Mouse (Mus musculus): ENCODE data around the gene B830017H08Rik. TPM values are rescaled to one million over a fixed set of nuclear protein-coding genes. Genes with fewer than 3 reads are reported as not detected.
A peak's percentile ranks its signal among the peaks of the same experiment; 100 is the strongest.

The B830017H08Rik gene
- not detected for total RNA-seq (2021)
- long read RNA-seq, experiment 1: 0 reads
- long read RNA-seq, experiment 2: 0 reads

- intact Hi-C loops (cut with DNase I): no loop called here
Measured at GRCm38 (mm10) chr16:17832821-17833220, at the start of gene B830017H08Rik. TSS of gene B830017H08Rik (plus strand) at chr16:17833121.

DNA sequence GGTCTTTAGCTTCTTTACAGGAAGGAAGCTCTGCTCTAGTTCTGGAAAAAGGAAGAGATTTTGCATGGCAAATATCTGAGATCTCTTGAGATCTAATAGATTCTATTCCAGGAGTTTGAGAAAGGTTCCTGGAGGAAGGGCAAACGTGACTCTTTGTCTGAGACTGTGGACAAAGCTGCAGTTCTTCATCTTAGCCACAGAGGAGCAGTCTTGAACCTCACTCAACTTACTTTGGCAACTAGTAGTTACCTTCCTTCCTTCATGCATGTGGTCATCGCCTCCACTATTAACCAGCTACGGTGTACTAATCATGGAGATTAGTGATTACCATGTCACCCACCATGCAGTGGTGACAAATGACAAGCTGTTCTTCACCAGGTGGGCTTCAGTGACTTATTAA is 47.6 kb upstream of the B830017H08Rik start:
- no peak for DNase-seq
- intact Hi-C loops (cut with DNase I): no loop called here

More at GRCm38 (mm10) chr16:17832821-17833220, at the start of gene B830017H08Rik:
- no peak for DNase-seq

- intact Hi-C loops (cut with DNase I): no loop called here
- no peak for DNase-seq
Measured at GRCm38 (mm10) chr16:17792728-17793127, 40.2 kb upstream of the B830017H08Rik start.

GRCm38 (mm10) chr16:17794047-17794446 is 38.9 kb upstream of the B830017H08Rik start:
- no peak for DNase-seq
- intact Hi-C loops (cut with DNase I): no loop called here

DNA sequence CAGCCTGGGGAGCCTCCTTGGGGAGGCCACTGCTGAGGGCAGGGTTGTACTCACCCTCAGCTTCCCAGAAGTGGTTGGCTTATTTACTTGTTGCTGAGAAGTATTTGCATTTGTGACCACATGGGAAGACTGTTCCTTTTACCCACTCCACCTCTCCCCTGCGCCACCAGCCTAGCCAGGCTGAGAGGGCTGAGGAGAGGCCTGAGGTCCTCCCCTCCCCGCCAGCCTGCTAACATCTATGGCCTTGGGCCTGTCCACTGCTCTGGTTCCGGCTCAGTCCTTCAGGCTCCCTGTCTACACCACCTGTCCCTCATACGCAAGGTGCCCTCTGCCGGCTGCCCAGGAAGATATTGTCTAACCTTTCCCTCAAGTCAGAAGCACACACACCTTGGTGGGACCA is 37.3 kb upstream of the B830017H08Rik start:
- no peak for DNase-seq
- intact Hi-C loops (cut with DNase I): no loop called here

GRCm38 (mm10) chr16:17796519-17796918 is 36.4 kb upstream of the B830017H08Rik start:
- intact Hi-C loops (cut with DNase I): no loop called here
- DNase-seq: no peak

GRCm38 (mm10) chr16:17796971-17797811 is 35.7 kb upstream of the B830017H08Rik start, which contains the start of gene Scarf2:
TSS of gene Scarf2 (plus strand) at chr16:17797282.
- DNase-seq: peak; percentile 48 to 58
- intact Hi-C loops (cut with DNase I): no loop called here

DNA sequence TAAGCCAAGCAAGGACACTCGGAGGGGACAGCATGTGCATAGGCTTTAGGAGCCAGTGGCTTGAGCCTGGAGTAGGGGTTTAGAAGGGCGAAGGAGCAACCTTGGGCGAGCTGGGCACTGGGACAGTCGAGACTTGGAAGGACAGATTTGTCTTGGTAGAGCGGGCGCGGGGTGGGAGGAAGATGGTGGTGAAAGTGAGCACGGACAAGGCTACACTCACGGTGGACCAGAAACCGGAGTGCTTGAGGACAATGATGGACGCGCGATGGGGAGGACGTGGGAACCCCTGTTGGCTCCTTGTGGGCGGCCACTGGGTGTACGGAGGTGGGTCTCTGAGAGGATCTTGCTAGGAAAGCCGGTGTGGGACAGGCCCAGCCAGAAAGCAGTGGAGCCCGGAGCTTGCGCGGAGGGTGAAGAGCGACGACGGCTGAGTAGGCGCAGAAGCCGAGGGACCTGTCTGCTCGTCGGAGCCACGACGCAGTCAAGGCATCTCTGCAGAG is 35.1 kb upstream of the B830017H08Rik start:
- peak in 1 of 2 experiments; percentile 40 for DNase-seq
- intact Hi-C loops (cut with DNase I): no loop called here

GRCm38 (mm10) chr16:17798321-17799180 is 34.4 kb upstream of the B830017H08Rik start:
- intact Hi-C loops (cut with DNase I): no loop called here

GRCm38 (mm10) chr16:17799584-17799983 is 33.3 kb upstream of the B830017H08Rik start:
- intact Hi-C loops (cut with DNase I): no loop called here
- DNase-seq: no peak

More at GRCm38 (mm10) chr16:17798321-17799180, 34.4 kb upstream of the B830017H08Rik start:
- peak; percentile 46 to 74 for DNase-seq

DNA sequence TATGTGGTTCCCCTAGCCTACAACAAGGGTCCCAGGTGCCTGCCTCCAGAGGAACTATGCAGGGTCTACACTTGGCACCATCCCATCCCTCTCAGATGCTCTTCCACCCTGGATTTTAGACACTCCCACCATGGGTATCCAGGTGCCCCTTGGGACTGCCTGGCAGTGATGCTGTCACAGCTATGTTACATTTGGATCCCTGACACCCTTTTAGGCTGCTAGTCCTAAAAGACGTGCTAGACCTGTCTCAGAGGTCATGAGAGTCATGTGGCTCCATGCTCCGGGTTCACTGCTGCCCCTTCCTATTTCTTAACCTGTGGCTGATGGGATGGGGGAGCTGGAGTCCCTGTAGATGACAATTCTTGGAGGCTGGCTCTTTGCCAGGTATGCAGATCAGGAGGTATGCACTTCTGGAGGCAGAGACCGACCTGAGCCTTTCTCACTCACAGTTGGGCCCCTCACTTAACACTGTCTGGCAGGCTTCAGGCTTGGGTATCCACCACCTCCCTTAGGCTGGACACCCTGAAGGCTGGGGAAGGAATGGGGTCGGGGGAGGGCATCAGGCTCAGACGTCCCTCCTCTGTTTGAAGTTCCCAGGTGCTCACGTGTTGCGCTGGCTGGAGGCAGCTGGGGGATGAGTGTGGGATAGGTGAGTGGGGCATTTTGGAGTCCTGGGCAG is 31.0 kb upstream of the B830017H08Rik start:
- intact Hi-C loops (cut with DNase I): no loop called here
- DNase-seq: no peak

GRCm38 (mm10) chr16:17802456-17802838 is 30.5 kb upstream of the B830017H08Rik start:
- no peak for DNase-seq
- intact Hi-C loops (cut with DNase I): no loop called here

GRCm38 (mm10) chr16:17802839-17803674 is 29.9 kb upstream of the B830017H08Rik start:
- intact Hi-C loops (cut with DNase I): no loop called here
- DNase-seq: no peak

DNA sequence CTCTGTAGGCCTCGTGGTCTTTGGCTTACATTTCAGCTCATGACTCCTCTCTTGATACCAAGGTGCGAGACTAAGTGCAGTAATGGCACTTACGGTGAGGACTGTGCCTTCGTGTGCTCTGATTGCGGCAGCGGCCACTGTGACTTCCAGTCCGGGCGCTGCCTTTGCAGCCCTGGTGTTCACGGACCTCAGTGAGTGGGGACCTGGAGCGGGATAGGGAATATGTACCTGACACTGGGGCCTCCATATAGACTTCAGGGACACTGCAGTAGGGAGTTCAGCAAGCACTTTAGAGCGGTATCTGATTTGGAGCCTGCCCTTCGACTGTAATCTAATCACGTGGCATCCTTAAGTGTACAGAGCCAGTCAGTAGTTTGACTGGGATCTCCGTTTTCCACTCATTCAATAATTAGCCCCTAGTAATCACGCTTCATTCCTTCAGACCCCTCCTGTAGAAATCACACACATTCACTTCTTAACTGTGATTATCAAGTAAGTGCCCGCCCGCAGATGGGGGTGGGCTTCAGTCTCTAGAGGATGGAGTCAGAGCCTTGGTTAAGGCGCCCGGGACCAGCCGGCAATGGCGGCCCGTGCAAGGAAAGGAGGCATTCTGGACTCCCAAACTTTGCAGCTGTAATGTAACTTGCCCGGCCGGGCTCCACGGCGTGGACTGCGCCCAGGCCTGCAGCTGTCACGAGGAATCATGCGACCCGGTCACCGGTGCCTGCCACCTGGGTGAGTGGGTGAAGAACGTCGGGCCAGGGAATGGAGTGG is 29.1 kb upstream of the B830017H08Rik start:
- no peak for DNase-seq
- intact Hi-C loops (cut with DNase I): no loop called here

DNA sequence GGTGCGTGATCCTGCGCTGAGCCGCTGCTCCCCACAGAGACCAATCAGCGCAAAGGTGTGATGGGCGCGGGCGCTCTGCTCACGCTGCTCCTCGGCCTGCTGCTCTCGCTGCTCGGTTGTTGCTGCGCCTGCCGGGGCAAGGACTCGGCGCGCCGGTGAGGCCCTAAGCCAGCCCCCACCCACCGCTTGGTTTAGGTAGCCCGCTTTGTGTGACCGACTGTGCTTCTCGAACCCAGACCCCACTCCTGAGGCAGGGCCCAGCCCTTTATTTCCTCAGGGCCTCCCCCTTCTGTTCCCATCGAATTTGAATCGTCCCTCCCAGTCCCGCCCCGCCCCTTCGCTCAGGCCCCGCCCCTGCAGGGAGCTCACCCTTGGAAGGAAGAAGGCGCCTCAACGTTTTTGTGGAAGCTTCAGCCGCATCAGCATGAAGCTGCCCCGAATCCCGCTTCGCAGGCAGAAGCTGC is 28.4 kb upstream of the B830017H08Rik start:
- no peak for DNase-seq
- intact Hi-C loops (cut with DNase I): no loop called here

DNA sequence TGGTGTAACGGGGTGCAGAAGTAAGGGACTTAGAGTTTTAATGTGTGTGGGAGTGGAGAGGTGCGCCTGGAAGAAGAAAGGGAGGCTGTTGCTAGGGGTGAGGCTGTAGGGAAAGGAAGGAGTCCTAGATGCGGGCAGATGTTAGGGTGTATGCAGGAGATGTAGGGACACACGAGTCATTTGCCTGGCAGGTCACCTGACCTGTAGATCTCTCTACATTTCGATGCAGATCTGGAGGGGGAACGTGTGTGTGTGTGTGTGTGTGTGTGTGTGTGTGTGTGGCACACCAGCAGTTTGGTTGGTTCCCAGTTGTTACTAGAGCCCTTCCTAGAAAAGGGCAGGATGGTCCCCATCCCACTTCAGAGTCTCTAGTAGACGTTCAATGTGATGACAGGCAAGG is 27.9 kb upstream of the B830017H08Rik start:
- no peak for DNase-seq
- intact Hi-C loops (cut with DNase I): no loop called here

- DNase-seq: no peak
- intact Hi-C loops (cut with DNase I): no loop called here
Measured at GRCm38 (mm10) chr16:17806581-17807191, 26.2 kb upstream of the B830017H08Rik start.
